Mouse (Mus musculus) right cerebral cortex, postnatal 10 days (tissue): ENCODE measurements around the gene Gm14781.
"Not testable (repeated sequence)": the region's sequence is repeated elsewhere in the genome, so short reads cannot be mapped to it uniquely, and the experiment has no call there.

Experiments
- DNase-seq, 2 experiments: peaks; one replicate each; pipeline ENCODE4 v3.0.0; 2021; ENCODE audit warnings: low spot score in 2 of 2

The Gm14781 gene

DNA sequence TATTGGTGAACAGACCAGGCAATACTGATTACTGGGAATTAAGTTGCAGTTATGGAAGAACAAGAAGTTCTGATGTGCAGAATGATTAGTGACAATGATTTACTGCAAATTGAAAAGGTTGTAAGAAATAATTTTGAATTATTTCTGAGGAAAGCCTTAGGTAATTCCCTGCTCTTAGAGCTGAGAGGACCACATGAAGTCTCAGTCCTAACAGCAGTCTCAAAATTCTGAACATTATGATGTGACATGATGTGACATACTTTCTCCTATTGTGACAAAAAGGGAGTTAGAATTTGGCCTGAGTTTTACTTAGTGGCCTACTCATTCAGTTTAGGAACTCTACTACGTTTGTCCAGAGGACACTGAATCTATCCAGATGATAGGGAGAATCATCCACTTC is at the start of gene Gm14781:
Gene Gm14781, plus strand, starts transcription at position 301 of the 400 bp plus-strand sequence.
- DNase-seq: not testable (repeated sequence)

DNA sequence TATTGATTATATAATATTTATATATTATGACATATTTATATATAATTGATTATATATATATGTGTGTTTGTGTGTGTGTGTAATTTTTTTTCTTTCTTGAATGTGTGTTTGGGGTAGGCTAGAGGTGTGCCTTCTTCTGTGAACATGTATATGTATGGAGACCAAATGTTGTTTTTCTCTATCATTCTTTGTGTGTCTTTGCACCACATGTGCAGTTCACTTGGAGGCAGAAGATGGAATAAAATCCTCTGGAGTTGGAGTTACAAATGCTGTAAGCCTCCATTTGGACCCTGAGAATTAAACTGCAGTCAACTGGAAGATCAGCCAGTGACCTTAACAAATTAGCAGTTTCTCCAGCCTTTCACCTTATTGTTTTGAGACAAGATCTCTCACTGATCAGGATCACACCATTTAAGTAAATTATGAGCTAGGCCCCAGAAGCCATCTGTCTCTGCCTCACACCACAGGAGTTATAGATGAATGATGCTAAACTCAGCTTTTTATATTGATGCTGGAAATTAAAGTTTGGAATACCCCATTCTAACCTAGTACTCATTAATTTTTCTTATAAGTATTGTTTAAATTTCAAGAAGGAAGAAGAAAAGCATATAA is 23.1 kb downstream of the Gm14781 start:
- not testable (repeated sequence) for DNase-seq
